Mouse (Mus musculus) MEL (cell line): ENCODE measurements at regions not wholly inside any gene's neighbourhood (a gene's known extent, or its start where the extent isn't known, plus 50 kb on each side); places are given as distances from the start of the nearest gene placed in this dataset.

Experiments
- CTCF ChIP-seq, 3 experiments: IDR thresholded peaks in 2 of 3; conservative IDR thresholded peaks in 1 of 3; 2 replicates each; pipeline ENCODE4 v1.5.1; 2011 to 2012; ENCODE audit warnings: low read length in 3 of 3, low read depth in 2 of 3, mild to moderate bottlenecking in 2 of 3, improper control_type of control experiment in 1 of 3, inconsistent platforms in 1 of 3, mixed read lengths in 1 of 3, moderate library complexity in 1 of 3; ENCODE audit not compliant: control insufficient read depth in 1 of 3, insufficient read depth in 1 of 3, poor library complexity in 1 of 3, severe bottlenecking in 1 of 3
- E2F4 ChIP-seq: IDR thresholded peaks from 2 replicates; pipeline ENCODE4 v1.6.1; 2011; ENCODE audit warnings: low read depth, low read length, improper control_type of control experiment, borderline replicate concordance
- GABPA ChIP-seq: IDR thresholded peaks from 2 replicates; pipeline ENCODE4 v1.6.1; 2012; ENCODE audit warnings: low read depth, mild to moderate bottlenecking, inconsistent platforms, low read length, improper control_type of control experiment, moderate library complexity
- GATA1 ChIP-seq: IDR thresholded peaks from 2 replicates; pipeline ENCODE4 v1.6.1; 2011; ENCODE audit warnings: low read depth, low read length, improper control_type of control experiment
- MXI1 ChIP-seq: IDR thresholded peaks from 2 replicates; pipeline ENCODE4 v1.6.1; 2011; ENCODE audit warnings: mild to moderate bottlenecking, low read depth, low read length, improper control_type of control experiment
- MYC ChIP-seq: IDR thresholded peaks from 2 replicates; pipeline ENCODE4 v1.6.1; 2011; ENCODE audit warnings: low read depth, mild to moderate bottlenecking, low read length, improper control_type of control experiment, moderate library complexity
- POLR2A ChIP-seq, 2 experiments: IDR thresholded peaks; 2 replicates each; pipeline ENCODE4 v1.6.1; 2011 to 2012; ENCODE audit warnings: low read length in 2 of 2, mild to moderate bottlenecking in 2 of 2, control low read depth in 1 of 2, improper control_type of control experiment in 1 of 2, low read depth in 1 of 2, moderate library complexity in 1 of 2; ENCODE audit not compliant: control insufficient read depth in 1 of 2, insufficient read depth in 1 of 2, poor library complexity in 1 of 2
- TCF12 ChIP-seq: IDR thresholded peaks from 2 replicates; pipeline ENCODE4 v1.6.1; 2014; ENCODE audit warnings: low read depth, mild to moderate bottlenecking, inconsistent platforms, low read length, improper control_type of control experiment, moderate library complexity
- ZMIZ1 ChIP-seq: IDR thresholded peaks from 2 replicates; pipeline ENCODE4 v1.6.1; 2012; ENCODE audit warnings: low read depth, mild to moderate bottlenecking, inconsistent platforms, low read length, improper control_type of control experiment, moderate library complexity

DNA sequence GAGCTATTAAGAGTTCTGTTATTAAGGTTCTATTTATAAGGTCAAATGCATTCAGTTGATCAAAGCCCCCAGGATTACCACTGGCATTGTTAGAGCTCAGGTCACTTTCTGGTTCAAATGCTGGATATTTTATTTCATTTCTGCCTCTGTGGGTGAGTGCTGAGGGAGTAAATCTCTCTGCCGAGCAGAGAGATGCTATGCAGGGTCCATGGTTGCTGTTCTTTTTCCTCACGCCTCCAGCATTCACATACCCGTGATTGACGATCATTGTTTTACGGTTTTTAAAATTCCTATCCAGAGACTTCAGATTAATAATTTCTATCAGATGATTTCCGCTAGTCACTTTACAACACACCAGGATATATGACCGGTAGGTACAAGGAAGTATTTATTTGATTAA, 64.1 kb upstream of the Scel start:
- TF ChIP-seq ZMIZ1 = no peak
- no peak for TF ChIP-seq POLR2A (IDR thresholded peaks at IDR 0.05; ENCODE audit: control insufficient read depth in 1 of 2, insufficient read depth in 1 of 2, low read depth in 1 of 2, low read length in 2 of 2, poor library complexity in 1 of 2)
- no peak for TF ChIP-seq MXI1
- no peak for TF ChIP-seq TCF12
- no peak for TF ChIP-seq GATA1
- TF ChIP-seq CTCF (IDR thresholded peaks at IDR 0.05 in 2 of 3, conservative IDR thresholded peaks at IDR 0.05 in 1 of 3; ENCODE audit: control insufficient read depth in 1 of 3, insufficient read depth in 1 of 3, low read depth in 2 of 3, low read length in 3 of 3, poor library complexity in 1 of 3, severe bottlenecking in 1 of 3) = no peak
- TF ChIP-seq MYC = no peak
- no peak for TF ChIP-seq E2F4
- no peak for TF ChIP-seq GABPA
